Mouse (Mus musculus): ENCODE results near the gene Sema3b. TPM values are rescaled to one million over a fixed set of nuclear protein-coding genes. Genes with fewer than 3 reads are reported as not detected.

Sema3b gene
- total RNA-seq, 2 experiments from 2014 or later, result 20.4 to 22.9 TPM

- no peak for DNase-seq
These were observed 4.0 kb upstream of the Sema3b start for GRCm38 (mm10) chr9:107612945-107613569.

GRCm38 (mm10) chr9:107612191-107612944, 3.3 kb upstream of the Sema3b start:
- peak; percentile 99 for DNase-seq

- DNase-seq, result peak; percentile 58 to 66
These were observed 2.6 kb upstream of the Sema3b start for GRCm38 (mm10) chr9:107611456-107612190.

GRCm38 (mm10) chr9:107609433-107609830, 403 bp upstream of the Sema3b start:
- DNase-seq, result no peak

- no peak for DNase-seq
These were observed 1.3 kb downstream of the Sema3b start for GRCm38 (mm10) chr9:107607653-107608245.

GRCm38 (mm10) chr9:107607036-107607435, 2.0 kb downstream of the Sema3b start:
- DNase-seq, result no peak

- no peak for DNase-seq
These were observed 2.4 kb downstream of the Sema3b start for GRCm38 (mm10) chr9:107606591-107606990.

GRCm38 (mm10) chr9:107605041-107605661, 3.9 kb downstream of the Sema3b start:
- DNase-seq, result no peak

- DNase-seq, result no peak
These were observed 5.8 kb downstream of the Sema3b start for GRCm38 (mm10) chr9:107603251-107603650.

GRCm38 (mm10) chr9:107602068-107602648, 6.9 kb downstream of the Sema3b start:
- peak; percentile 91 to 98 for DNase-seq

- DNase-seq, result no peak
These were observed 7.8 kb downstream of the Sema3b start for GRCm38 (mm10) chr9:107601275-107601674.

GRCm38 (mm10) chr9:107600745-107601144, 8.3 kb downstream of the Sema3b start:
- no peak for DNase-seq

GRCm38 (mm10) chr9:107599842-107600241, 9.2 kb downstream of the Sema3b start:
- DNase-seq, result no peak

- DNase-seq, result no peak
These were observed 9.6 kb downstream of the Sema3b start for GRCm38 (mm10) chr9:107599433-107599832.

GRCm38 (mm10) chr9:107598385-107598784, 10.6 kb downstream of the Sema3b start:
- DNase-seq, result no peak

- peak; percentile 84 to 86 for DNase-seq
These were observed 12.1 kb downstream of the Sema3b start for GRCm38 (mm10) chr9:107596619-107597569.

GRCm38 (mm10) chr9:107594281-107595062, 14.6 kb downstream of the Sema3b start:
- no peak for DNase-seq

GRCm38 (mm10) chr9:107593101-107593976, 15.7 kb downstream of the Sema3b start:
- DNase-seq, result peak in 1 of 2 experiments; percentile 84

- DNase-seq, result no peak
These were observed 18.3 kb downstream of the Sema3b start for GRCm38 (mm10) chr9:107590773-107591060.

Data from heart, adult 18-20 months (tissue).